Mouse (Mus musculus) left cerebral cortex, postnatal 25 days (tissue): Measurements from ENCODE around the gene Ap1s1. TPM values are rescaled to one million over a fixed set of nuclear protein-coding genes. Genes with fewer than 3 reads are reported as not detected.

ENCODE experiments used
- DNase-seq, 2 experiments: peaks; one replicate each; pipeline ENCODE4 v3.0.0; 2022; ENCODE audit warnings: low spot score in 2 of 2, mixed read lengths in 1 of 2
- intact Hi-C: fragments of 180-260 bp; cut with DNase I; formaldehyde crosslinking; loops from one replicate; pipeline ENCODE4 v1.15.1; 2025
- total RNA-seq, 2 experiments: library from RNA; stranded (reverse); gene quantifications; 2 replicates each; pipeline ENCODE4 v1.2.3; 2021

Ap1s1 gene
- total RNA-seq, 2 experiments from 2014 or later: 304 to 317 TPM

GRCm38 (mm10) chr5:137068711-137069110 lies 22.8 kb upstream of the Ap1s1 start:
- DNase-seq: no peak
- intact Hi-C loops: no loop called here

GRCm38 (mm10) chr5:137065923-137066322 lies 20.0 kb upstream of the Ap1s1 start:
- intact Hi-C loops: no loop called here
- DNase-seq: no peak

- intact Hi-C loops: no loop called here
- no peak for DNase-seq
Observed at GRCm38 (mm10) chr5:137065454-137065853, 19.5 kb upstream of the Ap1s1 start.

GRCm38 (mm10) chr5:137062601-137063000 lies 16.7 kb upstream of the Ap1s1 start:
- DNase-seq: no peak
- intact Hi-C loops: loop anchor here (1.0 kb wide), 1 partner anchor 45 kb away; no protein-coding TSS in a partner anchor

GRCm38 (mm10) chr5:137061809-137062481 lies 16.0 kb upstream of the Ap1s1 start:
- intact Hi-C loops: loop anchor here (1.0 kb wide), 1 partner anchor 45 kb away; no protein-coding TSS in a partner anchor
- DNase-seq: peak in 1 of 2 experiments; percentile 69

GRCm38 (mm10) chr5:137054873-137055272 lies 8.9 kb upstream of the Ap1s1 start:
- no peak for DNase-seq
- intact Hi-C loops: no loop called here

GRCm38 (mm10) chr5:137054299-137054698 lies 8.4 kb upstream of the Ap1s1 start:
- intact Hi-C loops: no loop called here
- DNase-seq: no peak

- intact Hi-C loops: no loop called here
- peak; percentile 56 to 86 for DNase-seq
Observed at GRCm38 (mm10) chr5:137051914-137052505, 6.1 kb upstream of the Ap1s1 start.

GRCm38 (mm10) chr5:137051125-137051524 lies 5.2 kb upstream of the Ap1s1 start:
- DNase-seq: no peak
- intact Hi-C loops: no loop called here

- no peak for DNase-seq
- intact Hi-C loops: loop anchor here (5.0 kb wide), 1 partner anchor 245 kb away; the partner anchor contains the start of gene Ufsp1
Observed at GRCm38 (mm10) chr5:137046991-137047390, 1.1 kb upstream of the Ap1s1 start.

GRCm38 (mm10) chr5:137046324-137046718 lies 386 bp upstream of the Ap1s1 start:
- DNase-seq: no peak
- intact Hi-C loops: loop anchor here (5.0 kb wide), 1 partner anchor 246 kb away; the partner anchor contains the start of gene Ufsp1

GRCm38 (mm10) chr5:137043997-137044396 lies 1.9 kb downstream of the Ap1s1 start:
- DNase-seq: no peak
- intact Hi-C loops: no loop called here

GRCm38 (mm10) chr5:137041442-137041841 lies 4.5 kb downstream of the Ap1s1 start:
- intact Hi-C loops: no loop called here
- DNase-seq: no peak

GRCm38 (mm10) chr5:137039453-137039852 lies 6.5 kb downstream of the Ap1s1 start:
- intact Hi-C loops: loop anchor here (10.0 kb wide), 1 partner anchor 495 kb away; the partner anchor contains the start of genes Epo and Gnb2
- DNase-seq: no peak

GRCm38 (mm10) chr5:137036211-137036610 lies 9.7 kb downstream of the Ap1s1 start:
- intact Hi-C loops: loop anchor here (10.0 kb wide), 1 partner anchor 499 kb away; the partner anchor contains the start of genes Epo and Gnb2
- peak; percentile 37 to 67 for DNase-seq

- intact Hi-C loops: loop anchor here (2.0 to 10.0 kb wide), 3 partner anchors 70 to 502 kb away; partner anchors contain the start of genes Epo and Gnb2
- peak; percentile 82 to 88 for DNase-seq
Observed at GRCm38 (mm10) chr5:137032641-137033074, 13.3 kb downstream of the Ap1s1 start.

- intact Hi-C loops: loop anchor here (2.0 to 10.0 kb wide), 3 partner anchors 71 to 503 kb away; partner anchors contain the start of genes Epo and Gnb2
- peak; percentile 68 to 71 for DNase-seq
Observed at GRCm38 (mm10) chr5:137032033-137032421, 13.9 kb downstream of the Ap1s1 start.

- intact Hi-C loops: loop anchor here (2.0 to 10.0 kb wide), 4 partner anchors 45 to 503 kb away; partner anchors contain the start of genes Epo, Gnb2 and Plod3
- DNase-seq: peak; percentile 35 to 39
Observed at GRCm38 (mm10) chr5:137031076-137032032, 14.6 kb downstream of the Ap1s1 start.

GRCm38 (mm10) chr5:137030416-137030810 lies 15.5 kb downstream of the Ap1s1 start:
- peak in 1 of 2 experiments; percentile 66 for DNase-seq
- intact Hi-C loops: loop anchor here (2.0 to 10.0 kb wide), 2 partner anchors 44 to 504 kb away; partner anchors contain the start of genes Epo, Gnb2 and Plod3
